Mouse (Mus musculus) T-cell, adult 2 months (primary cell): Measurements from ENCODE around the gene Gm9117.
"Not testable (repeated sequence)": the region's sequence is repeated elsewhere in the genome, so short reads cannot be mapped to it uniquely, and the experiment has no call there.

Experiments
- DNase-seq: peaks from one replicate; pipeline ENCODE4 v3.0.0; 2022; ENCODE audit warnings: low spot score

The Gm9117 gene

DNA sequence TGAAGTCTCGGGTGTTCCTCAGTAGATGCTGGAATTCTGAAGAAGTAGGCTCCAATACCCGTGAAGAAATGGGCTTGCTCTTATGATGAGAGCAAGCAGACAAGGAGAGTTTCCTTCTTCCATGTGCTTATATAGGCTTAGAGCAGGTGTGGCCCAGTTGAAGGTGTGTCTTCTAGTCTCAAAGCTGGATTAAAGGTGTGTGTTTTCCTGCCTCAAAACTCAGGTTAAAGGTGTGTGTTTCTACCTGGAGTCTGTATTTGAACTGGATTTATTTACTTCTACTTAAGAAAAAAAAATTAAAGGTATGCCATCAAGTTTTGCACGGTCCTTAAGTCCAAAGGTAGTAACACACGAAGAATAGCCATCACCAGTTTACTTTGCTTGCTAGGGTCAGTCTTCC lies at the start of gene Gm9117:
Gm9117 (minus strand) TSS at position 101 of the 400 bp plus-strand sequence.
- DNase-seq: not testable (repeated sequence)

DNA sequence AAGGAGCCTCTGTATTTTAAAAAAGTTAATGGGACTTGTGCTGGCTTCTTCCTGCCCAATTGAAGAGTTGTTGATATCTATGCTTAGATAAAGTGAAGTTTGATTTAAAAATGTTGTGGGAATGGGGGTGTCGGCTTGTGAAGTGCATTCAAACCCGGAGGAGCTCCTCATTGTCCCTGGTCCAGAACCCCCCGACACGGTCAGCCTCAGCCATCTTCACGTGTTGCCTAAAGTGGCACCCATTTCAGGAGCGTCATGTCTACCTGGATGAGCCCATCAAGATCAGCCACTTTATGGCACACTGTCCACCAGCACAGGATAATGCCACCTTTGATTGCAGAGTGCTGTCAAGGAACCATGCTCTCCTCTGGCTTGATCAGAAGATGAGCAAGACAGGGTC lies 25.6 kb upstream of the Gm9117 start:
- DNase-seq: not testable (repeated sequence)

DNA sequence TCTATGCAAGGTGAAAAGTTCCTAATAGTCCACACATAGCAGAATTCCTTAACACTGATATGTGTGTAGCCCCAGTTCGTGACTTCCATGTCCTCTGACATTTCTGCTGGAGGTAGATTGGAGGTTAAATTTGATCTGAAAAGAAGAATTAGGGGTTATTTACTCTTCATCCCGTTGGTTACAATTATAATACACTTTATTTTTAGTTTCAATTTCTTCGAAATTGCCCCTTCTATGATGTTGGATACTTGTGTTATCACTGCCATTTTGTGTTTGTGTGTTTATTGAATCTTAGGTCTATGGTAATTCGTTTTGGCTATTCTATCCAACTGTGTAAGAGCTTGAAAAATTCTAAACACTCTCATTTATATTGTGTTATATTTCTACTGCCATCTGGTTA lies 17.9 kb upstream of the Gm9117 start, which contains the start of gene Tdpoz5:
Tdpoz5 (minus strand) TSS at position 101 of the 400 bp plus-strand sequence.
- DNase-seq: not testable (repeated sequence)

- DNase-seq: not testable (repeated sequence)
These were observed 5.0 kb downstream of the Gm9117 start for GRCm38 (mm10) chr3:93938386-93938785.
